Comparison of ENCODE assay signal across 15 mouse cellular contexts in the genomic region with DNA sequence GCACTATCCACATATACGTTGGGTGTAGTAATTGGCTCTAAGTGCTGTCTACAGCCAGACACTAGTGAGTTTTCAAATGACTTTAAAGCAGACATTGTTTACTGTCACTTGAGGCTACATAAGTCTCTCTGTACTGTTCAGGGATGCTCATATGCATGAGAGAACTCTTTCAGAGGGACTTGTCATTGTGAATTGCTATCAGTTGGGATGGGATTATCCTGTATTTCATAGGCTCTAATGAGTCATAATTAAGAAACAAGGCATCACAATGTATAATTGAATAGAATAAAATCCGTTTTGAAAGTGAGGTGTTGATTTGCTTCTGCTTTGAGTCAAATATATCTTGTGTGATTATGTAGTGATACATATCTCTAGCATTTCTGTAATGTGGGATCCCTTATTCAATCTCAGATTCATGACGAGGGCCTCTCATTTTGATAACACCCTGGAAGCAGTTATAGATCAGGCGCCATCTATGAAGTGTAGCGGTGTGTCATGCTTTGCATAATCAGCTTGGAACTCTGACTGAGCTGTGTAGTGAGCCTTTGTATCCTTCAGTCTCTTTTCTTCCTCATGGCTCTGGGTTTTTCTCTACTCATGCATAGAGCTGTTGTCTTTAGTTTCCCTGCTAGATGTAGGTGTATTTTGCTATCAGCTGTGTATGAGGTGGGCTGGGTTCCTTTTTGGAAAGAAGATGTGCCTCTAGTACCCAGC.
"Had no signal": no experiment of that assay in that cellular context is flagged by ENCODE, and none has a peak within 500 bp of the region (broad histone marks: within the 10 kb centered on the region; RNA-seq: fewer than 3 reads in every experiment).

No protein-coding gene starts in this region.

- H3K36me3 ChIP-seq: limb, embryonic 12.5 days; lung, embryonic 15.5 days; midbrain, embryonic 13.5 days; neural tube, embryonic 15.5 days; stomach, embryonic 15.5 days had no signal

- H3K27ac ChIP-seq: limb, embryonic 12.5 days; liver, embryonic 13.5 days; lung, embryonic 15.5 days; midbrain, embryonic 13.5 days; neural tube, embryonic 15.5 days; stomach, embryonic 15.5 days had no signal

- ATAC-seq: liver, postnatal 0 days; midbrain, embryonic 13.5 days had no signal

- H3K4me3 ChIP-seq: limb, embryonic 12.5 days; liver, embryonic 13.5 days; lung, embryonic 15.5 days; midbrain, embryonic 13.5 days; neural tube, embryonic 15.5 days; stomach, embryonic 15.5 days had no signal

- H3K9me3 ChIP-seq: limb, embryonic 12.5 days; liver, embryonic 13.5 days; lung, embryonic 15.5 days; midbrain, embryonic 13.5 days; neural tube, embryonic 15.5 days; stomach, embryonic 15.5 days had no signal

- DNase-seq: kidney, postnatal 25 days; layer of hippocampus, adult 9-11 months; layer of hippocampus, postnatal 36 days; liver; liver, embryonic 13.5 days; liver, postnatal 0 days; lung, postnatal 36 days; right cerebral cortex, postnatal 14 days; thymus, adult 2 months; thymus, postnatal 36 days had no signal

- H3K27me3 ChIP-seq: limb, embryonic 12.5 days; liver, embryonic 13.5 days; lung, embryonic 15.5 days; midbrain, embryonic 13.5 days; neural tube, embryonic 15.5 days; stomach, embryonic 15.5 days had no signal

- H3K4me1 ChIP-seq: lung, embryonic 15.5 days; stomach, embryonic 15.5 days had no signal

- H3K4me2 ChIP-seq: limb, embryonic 12.5 days; liver, embryonic 13.5 days; lung, embryonic 15.5 days; midbrain, embryonic 13.5 days; neural tube, embryonic 15.5 days; stomach, embryonic 15.5 days had no signal

- H3K9ac ChIP-seq: limb, embryonic 12.5 days; liver, embryonic 13.5 days; liver, postnatal 0 days; lung, embryonic 15.5 days; midbrain, embryonic 13.5 days; neural tube, embryonic 15.5 days; stomach, embryonic 15.5 days had no signal
